Mouse (Mus musculus) heart, postnatal 0 days (tissue): ENCODE results near the gene Camta1.

Source experiments
- CTCF ChIP-seq: IDR thresholded peaks from 2 replicates; pipeline ENCODE4 v1.5.1; 2016; ENCODE audit warnings: antibody characterized with exemption, control low read depth, low read depth
- EP300 ChIP-seq: IDR thresholded peaks from 2 replicates; pipeline ENCODE4 v1.6.1; 2016; ENCODE audit warnings: antibody characterized with exemption, low read depth

DNA sequence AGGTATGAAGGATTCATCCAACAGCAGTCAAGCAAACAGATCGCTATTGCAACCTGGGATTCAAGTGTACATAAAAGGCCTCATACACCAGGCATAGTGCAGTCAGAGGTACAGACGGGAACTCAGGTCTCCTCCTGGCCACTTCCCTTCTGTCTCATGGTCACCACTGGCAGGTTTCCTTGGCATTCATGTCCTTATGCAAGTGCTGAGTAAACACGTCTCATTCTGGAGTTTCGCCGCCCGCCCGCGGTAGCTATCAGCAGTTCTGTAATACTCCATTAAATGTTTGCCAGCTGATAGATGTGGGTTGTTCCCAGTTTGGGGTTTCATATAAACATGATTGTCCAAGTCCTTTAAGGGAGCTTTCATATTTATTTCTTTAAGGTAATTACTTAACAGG is 94.3 kb downstream of the Camta1 start:
- no peak for TF ChIP-seq CTCF
- no peak for TF ChIP-seq EP300
